Mouse (Mus musculus): ENCODE results near the gene Cpt1c. TPM values are rescaled to one million over a fixed set of nuclear protein-coding genes. Genes with fewer than 3 reads are reported as not detected.
"Not testable (repeated sequence)": the region's sequence is repeated elsewhere in the genome, so short reads cannot be mapped to it uniquely, and the experiment has no call there.

The Cpt1c gene
- total RNA-seq (2021) = 10 to 100 TPM; 93.4 to 95.5 TPM

DNA sequence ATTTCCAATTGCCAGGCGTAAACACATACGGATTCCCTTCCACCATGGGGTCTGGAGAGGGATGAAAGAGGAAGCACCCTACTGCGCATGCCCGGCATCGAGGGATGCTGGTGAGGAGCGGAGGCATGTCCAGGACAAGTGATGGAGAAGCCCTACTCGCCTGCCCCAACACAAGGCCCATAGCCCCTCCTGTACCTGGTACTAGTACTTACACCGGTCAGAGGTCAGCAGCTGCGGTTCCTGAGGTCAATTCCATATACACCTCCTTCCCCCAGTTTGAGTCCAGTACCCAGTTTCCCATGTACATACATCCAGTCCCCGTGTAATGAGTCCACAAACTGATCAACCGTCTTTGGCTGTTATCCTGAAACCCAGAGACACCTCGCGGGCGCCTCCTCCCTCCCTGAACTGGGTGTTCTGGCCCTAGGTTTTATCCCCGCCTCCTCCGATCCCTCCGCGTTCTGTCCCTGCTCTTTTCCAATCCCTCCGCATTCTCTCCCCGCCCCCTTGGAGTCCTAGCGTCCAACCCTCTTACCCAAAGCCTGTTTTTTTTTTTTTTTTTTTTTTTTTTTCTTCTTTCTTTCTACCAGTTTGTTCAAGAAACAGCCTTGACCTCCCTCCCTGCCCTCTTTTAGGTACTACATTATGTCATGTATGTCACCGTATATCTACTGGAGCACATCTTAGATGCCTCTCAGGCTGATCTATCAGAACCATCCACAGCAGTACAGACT, at the start of gene Cpt1c:
Gene Cpt1c (minus strand): TSS at position 469 of the 734 bp plus-strand sequence.
- peak; percentile 87 to 94 for DNase-seq (ENCODE audit: extremely low spot score in 1 of 2, low spot score in 2 of 2)
- intact Hi-C loops (cut with DNase I) = loop anchor here (5.0 kb wide), 1 partner anchor 42 kb away; no protein-coding TSS in a partner anchor

DNA sequence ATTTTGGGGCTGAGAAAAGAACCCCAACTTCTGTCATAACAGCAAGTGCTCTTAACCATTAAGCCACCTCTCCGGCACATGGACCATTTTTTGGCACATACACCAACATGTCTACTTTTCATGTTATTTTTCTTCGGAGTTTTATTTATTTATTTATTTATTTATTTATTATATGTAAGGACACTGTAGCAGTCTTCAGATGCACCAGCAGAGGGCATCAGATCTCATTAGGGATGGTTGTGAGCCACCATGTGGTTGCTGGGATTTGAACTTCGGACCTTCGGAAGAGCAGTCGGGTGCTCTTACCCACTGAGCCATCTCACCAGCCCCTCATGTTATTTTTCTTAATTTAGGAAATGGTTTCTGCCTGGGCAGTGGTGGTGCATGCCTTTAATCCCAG, 49.1 kb upstream of the Cpt1c start:
- intact Hi-C loops (cut with DNase I); DNase-seq (ENCODE audit: extremely low spot score in 1 of 2, low spot score in 2 of 2): not testable (repeated sequence)

DNA sequence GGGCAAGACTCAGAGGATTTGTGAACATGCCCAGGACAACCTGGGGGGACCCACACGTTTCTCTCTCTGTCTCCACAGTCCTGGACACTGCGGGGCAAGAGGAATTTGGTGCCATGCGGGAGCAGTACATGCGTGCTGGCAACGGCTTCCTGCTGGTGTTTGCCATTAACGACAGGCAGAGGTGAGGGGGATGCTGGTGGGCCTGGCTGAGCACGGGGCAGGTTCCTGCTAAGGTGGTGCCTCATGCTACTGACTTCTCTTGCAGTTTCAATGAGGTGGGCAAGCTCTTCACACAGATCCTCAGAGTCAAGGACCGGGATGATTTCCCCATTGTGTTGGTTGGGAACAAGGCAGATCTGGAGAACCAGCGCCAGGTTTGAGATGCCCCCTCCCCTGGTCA, 45.6 kb upstream of the Cpt1c start:
- no peak for DNase-seq (ENCODE audit: extremely low spot score in 1 of 2, low spot score in 2 of 2)
- intact Hi-C loops (cut with DNase I) = no loop called here

DNA sequence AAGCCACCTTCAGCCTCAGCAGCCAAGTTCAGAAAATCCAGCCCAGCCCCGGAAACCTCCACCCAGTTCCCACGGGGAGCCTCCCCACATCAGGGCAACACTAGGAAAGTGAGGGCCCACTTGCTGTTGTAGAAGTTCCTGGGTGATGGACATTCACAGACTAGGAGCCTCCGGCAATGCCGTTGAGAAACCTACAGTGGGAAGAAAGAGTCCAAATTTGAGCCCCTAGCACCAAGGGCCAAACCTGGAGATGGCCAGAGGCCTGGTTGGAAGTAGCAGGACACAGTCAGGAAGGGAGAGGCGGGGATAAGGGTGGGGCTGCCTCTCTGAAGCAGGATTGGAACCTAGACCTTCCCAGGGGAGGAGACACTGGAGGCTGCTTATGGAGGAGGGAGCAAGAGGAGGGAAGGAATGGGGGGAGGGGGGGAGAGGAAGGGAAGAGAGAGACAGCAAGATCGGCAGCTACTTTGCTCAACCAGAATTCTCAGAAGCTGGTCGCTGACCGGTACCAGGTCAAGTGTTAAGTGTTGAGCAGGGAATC, 44.5 kb upstream of the Cpt1c start:
- intact Hi-C loops (cut with DNase I) = loop anchor here (5.0 kb wide), 1 partner anchor 33 kb away; the partner anchor contains the start of gene Prr12

DNA sequence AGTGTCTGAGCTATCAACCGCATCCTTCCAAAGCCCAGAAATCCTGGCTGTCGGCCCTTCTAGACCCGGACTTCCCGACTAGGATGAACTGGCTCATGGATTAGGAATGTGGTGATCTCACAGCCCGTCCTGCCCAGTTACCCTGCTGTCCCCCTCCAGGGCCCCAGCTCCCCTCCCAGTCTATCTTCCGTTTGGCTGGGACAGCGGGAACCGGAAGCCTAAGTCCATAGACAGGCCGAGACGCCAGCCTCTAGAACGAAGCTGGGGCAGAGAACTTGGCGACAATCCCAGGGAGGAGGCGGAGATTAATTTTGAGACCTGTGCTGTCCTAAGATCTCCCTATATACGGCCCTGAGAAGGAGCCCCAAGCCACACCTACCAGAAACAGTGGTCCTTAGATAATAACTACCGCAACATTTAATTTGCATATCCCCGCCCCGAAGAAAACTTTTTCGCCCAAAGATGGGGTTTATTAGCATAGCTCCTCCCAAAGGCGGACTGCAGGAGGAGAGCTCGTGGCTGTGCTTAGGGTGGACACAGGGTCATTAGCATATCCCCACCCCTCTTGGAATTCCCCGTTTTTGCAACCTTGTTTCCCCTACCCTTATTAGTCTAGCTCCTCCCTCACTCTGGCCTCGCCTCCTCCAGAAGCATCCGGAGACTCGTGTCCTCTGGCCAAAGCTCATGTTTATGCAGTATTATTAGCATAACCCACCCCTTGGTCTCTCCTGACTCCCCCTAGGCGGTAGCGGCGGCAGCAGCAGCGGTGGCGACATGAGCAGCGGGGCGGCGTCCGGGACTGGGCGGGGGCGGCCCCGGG, 42.8 kb upstream of the Cpt1c start, which contains the start of gene Rras:
Gene Rras (plus strand): TSS at position 720 of the 820 bp plus-strand sequence.
- intact Hi-C loops (cut with DNase I) = loop anchor here (5.0 kb wide), 1 partner anchor 35 kb away; the partner anchor contains the start of gene Prr12
- DNase-seq (ENCODE audit: extremely low spot score in 1 of 2, low spot score in 2 of 2) = peak; percentile 88 to 94

More for the DNA sequence above, 44.5 kb upstream of the Cpt1c start:
- peak in 1 of 2 experiments; percentile 84 for DNase-seq (ENCODE audit: extremely low spot score in 1 of 2, low spot score in 2 of 2)

DNA sequence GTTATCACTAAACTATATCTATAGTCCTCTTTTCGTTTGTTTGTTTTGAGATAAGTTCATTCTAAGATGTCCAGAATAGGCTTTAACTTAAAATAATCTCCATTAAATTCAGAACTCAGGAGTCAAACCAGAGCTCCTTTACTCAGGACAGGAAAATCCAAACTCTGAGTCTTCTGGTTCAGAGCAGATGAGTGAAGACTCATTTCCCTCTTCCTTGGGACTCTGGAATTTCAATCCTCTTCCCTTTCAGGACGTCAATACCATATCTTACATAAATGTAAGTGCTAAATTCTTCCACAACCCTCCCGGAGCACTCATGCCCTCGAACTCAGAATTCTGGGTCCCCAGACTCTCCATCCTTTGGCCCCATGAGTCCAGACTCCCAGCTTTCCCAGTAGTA, 42.1 kb upstream of the Cpt1c start:
- intact Hi-C loops (cut with DNase I) = loop anchor here (5.0 kb wide), 1 partner anchor 36 kb away; the partner anchor contains the start of gene Prr12
- DNase-seq (ENCODE audit: extremely low spot score in 1 of 2, low spot score in 2 of 2) = no peak

DNA sequence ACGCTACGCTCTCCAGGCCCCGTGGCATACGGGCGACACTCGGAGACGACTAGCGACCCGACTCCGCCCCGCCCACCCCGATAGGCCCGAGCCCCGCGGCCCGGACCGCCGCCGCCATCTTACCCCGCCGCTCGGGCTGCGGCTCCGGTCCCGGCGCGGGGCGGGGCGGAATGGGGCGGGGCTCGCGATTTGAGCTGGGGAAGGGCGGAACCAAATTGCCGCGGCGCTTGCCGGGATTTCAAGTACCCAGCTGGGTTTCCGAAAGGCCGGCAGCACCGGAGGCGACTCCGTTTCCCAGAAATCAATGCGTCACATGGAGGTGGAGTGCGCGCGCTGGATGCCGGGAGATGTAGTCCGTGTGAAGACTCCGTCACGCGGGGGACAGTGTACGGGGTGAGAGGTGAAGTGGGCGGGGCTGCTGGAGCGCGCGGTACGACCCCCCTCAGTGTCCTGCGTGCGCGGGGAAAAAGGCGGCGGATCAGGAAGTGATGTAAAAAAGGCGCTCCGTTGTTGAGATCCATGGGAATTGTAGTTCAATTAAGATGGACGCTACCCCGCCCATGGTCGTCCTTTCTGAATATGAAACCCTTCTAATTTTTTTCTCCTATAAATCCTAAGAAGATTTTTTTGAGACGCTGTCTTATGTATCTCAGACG, 41.4 kb upstream of the Cpt1c start, which contains the start of gene Scaf1:
Gene Scaf1 (minus strand): TSS at position 407 of the 656 bp plus-strand sequence.
- DNase-seq (ENCODE audit: extremely low spot score in 1 of 2, low spot score in 2 of 2) = peak; percentile 100
- intact Hi-C loops (cut with DNase I) = loop anchor here (5.0 kb wide), 1 partner anchor 36 kb away; the partner anchor contains the start of gene Prr12

DNA sequence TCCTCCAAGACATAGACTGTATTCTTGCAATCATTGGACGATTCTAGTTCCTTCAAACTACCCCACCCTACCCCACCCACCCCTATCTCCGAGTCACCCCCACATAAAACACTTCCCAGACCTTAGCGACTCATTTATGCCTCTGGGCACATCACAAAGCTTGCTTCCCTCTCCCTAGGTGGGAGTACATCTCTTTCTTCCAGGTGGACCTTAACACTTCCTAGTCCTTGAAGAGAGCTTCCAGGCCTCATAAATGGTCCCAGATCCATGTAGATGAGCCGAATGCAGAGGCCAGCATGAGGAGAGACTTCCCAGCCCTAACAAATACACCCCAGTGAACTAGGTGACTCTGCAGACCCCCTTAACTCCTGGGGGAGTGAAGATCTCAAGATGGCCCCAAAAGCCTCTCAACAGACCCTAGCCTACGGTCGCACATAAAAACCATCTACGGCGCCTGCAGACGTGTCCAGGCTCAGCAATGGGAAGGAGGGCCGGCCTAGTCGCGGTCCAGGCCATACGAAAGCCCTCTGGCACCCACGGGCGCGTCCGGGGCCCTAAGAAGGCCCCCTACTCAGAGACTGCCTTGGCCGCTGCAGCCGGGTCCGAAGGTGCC, 40.8 kb upstream of the Cpt1c start:
- DNase-seq (ENCODE audit: extremely low spot score in 1 of 2, low spot score in 2 of 2) = no peak
- intact Hi-C loops (cut with DNase I) = loop anchor here (5.0 kb wide), 1 partner anchor 37 kb away; the partner anchor contains the start of gene Prr12

DNA sequence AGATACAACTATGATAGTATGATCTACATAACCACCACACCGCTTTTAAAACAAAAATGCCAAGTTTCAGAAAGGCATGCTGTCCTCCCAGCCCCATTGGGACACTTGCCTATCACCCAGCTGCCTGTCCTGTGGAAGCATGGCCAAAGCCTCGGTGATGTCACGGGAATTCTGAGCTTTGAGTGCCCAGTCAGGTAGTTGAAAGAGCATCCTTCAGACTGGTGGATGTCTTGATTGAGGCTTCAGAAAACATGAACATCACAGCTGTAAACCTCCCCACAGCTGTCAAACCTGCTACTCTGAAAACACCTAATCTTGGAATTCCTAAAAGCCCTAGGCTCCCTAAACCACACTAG, 39.4 kb upstream of the Cpt1c start:
- DNase-seq (ENCODE audit: extremely low spot score in 1 of 2, low spot score in 2 of 2) = no peak
- intact Hi-C loops (cut with DNase I) = no loop called here

DNA sequence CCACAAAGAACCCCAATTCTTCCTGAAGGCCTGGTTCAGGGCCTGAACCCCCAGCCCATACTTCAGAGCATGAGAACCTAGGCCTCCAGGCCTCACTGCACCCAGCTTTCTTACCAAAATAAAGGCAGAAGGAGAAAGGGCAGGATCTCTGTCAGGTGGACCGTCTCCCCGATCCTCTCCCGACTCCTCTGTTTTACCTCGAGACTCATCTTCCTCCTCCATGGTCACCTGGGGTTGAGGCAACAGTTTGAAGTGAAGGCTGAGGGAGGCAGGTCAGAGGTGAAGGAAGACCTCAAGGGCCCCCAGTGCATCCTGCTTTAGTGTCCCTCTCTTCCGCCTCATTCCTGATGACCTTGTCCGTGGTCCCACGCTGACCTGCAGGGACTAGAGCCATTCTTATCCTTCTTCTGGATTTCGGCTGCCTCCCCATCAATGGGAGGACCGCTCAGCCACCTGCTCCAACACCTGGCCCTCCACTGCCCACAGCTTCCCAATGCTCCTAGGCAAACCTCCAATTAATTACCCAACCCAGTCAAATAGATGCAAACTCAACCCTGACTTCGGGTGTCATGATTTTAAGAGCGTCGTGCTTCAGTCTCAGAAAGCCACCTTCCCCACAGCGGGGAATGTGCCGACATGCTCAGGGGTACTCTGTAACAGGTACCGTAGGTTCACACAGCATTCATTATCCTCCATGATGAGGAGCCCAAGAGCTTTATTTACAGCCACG, 38.9 kb upstream of the Cpt1c start:
- no peak for DNase-seq (ENCODE audit: extremely low spot score in 1 of 2, low spot score in 2 of 2)
- intact Hi-C loops (cut with DNase I) = no loop called here

DNA sequence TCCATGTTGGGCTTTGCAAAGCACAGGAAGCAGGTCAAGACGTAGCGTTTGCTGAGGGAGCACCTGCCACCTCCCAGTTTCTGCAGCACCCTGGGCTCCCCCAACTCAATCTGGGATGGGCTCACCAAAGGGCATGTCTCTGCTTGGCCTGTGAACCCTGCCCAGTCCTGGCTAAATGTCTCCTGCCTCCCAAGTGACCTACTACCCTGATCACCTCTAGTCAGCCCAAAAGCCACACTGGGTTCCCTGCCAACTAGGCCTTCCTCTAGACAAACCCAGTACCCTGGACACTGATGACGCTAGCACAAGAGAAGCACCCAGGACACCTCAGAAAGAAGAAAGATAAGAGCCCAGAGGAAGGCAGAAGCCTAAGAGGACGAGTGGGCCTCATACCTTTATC, 38.2 kb upstream of the Cpt1c start:
- intact Hi-C loops (cut with DNase I) = no loop called here
- DNase-seq (ENCODE audit: extremely low spot score in 1 of 2, low spot score in 2 of 2) = no peak

DNA sequence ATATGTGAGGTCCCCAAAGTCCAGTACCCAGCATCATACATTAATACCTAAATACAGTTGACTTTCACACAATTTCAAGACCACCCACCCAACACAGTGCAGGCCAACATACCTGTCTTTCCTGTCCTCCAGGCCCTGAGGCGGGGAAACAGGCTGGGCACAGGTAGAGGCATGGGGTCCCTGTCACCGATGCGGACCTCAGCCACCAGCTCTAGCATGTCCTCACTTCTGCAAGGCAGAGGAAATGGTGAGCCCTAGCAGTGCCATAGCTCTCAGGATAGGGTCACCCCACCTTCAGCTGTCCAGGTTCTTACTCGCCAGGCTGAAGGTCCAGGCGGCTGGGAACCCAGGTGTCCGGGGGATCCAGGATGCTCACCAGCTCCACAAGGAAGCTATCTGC, 37.4 kb upstream of the Cpt1c start:
- intact Hi-C loops (cut with DNase I) = no loop called here
- DNase-seq (ENCODE audit: extremely low spot score in 1 of 2, low spot score in 2 of 2) = no peak

DNA sequence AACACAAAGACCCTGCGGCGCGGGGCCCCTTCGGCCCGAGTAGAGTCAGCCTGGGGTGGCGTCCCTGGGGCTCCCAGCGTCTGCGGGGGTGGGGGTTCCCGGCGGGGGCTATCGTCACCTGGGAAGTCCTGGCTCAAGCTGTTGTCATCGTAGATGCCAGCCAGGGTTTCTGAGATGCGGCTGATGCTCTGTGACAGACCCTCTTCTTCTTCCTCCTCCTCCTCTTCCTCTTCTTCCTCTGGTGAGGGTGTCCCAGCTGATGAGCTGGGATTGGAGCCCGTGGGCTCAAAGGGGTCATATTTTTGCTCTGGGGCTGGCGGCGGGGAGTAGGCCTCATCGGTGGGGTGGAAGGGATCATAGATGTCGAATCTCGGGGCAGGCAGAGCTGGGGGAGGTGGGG, 33.8 kb upstream of the Cpt1c start:
- intact Hi-C loops (cut with DNase I) = no loop called here
- DNase-seq (ENCODE audit: extremely low spot score in 1 of 2, low spot score in 2 of 2) = no peak

DNA sequence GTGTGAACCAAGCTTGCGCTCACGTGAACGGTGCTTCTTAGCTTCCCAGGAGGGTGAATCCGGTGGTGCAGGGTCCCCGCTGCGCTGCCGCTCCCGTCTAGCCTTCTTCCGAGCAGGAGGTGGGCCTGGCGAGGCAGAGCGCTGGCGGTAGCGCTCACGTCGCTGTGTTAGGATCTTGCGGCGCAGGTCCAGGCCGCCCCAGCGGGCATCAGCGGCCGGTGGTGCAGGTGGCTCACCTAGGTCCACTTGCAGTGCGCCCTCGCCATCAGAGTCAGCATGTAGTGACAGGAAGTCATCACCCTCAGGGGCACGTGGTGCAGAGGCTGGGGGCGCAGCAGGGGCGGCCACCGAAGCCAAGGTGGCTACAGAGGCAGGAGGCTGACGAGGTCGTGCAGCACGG, 33.2 kb upstream of the Cpt1c start:
- no peak for DNase-seq (ENCODE audit: extremely low spot score in 1 of 2, low spot score in 2 of 2)
- intact Hi-C loops (cut with DNase I) = no loop called here

DNA sequence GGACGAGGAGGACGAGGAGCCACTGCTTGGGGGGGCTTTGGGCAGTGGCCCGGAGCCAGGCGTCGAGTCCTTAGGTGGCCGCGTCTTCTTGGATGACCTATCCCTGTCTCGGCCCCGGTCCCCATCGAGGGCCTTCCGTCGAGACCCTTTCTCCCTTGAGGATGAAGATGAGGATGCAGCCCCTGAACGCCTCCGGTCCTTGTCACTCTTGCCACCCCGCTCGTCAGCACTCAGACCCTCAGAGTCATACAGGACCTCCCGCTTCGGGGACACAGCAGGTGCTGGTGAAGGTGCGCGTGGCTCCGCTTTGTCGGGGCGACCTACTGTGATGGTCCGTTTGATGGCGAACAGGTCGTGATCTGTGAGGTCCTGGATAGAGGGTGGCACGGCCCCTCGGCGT, 32.5 kb upstream of the Cpt1c start:
- intact Hi-C loops (cut with DNase I) = no loop called here
- peak in 1 of 2 experiments; percentile 31 for DNase-seq (ENCODE audit: extremely low spot score in 1 of 2, low spot score in 2 of 2)

DNA sequence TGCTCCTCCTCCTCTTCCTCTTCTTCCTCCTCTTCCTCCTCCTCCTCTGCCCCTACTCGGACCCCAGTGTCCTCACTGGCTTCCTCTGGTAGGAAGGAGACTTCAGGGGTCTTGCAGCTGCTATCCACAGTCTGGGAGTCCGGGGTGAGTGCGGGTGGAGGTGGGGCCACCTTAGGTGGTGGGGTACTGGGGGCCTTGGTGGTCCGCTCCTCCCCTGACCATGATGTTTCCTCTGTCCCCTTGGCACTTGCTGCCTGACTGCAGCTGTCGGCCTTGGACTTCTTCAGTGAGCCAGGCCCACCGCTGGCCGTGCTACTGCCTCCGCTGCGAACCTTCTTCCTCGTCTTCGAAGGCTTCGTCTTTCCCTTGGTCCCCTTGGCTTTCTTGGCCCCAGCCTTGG, 31.9 kb upstream of the Cpt1c start:
- intact Hi-C loops (cut with DNase I) = no loop called here
- peak in 1 of 2 experiments; percentile 27 for DNase-seq (ENCODE audit: extremely low spot score in 1 of 2, low spot score in 2 of 2)

DNA sequence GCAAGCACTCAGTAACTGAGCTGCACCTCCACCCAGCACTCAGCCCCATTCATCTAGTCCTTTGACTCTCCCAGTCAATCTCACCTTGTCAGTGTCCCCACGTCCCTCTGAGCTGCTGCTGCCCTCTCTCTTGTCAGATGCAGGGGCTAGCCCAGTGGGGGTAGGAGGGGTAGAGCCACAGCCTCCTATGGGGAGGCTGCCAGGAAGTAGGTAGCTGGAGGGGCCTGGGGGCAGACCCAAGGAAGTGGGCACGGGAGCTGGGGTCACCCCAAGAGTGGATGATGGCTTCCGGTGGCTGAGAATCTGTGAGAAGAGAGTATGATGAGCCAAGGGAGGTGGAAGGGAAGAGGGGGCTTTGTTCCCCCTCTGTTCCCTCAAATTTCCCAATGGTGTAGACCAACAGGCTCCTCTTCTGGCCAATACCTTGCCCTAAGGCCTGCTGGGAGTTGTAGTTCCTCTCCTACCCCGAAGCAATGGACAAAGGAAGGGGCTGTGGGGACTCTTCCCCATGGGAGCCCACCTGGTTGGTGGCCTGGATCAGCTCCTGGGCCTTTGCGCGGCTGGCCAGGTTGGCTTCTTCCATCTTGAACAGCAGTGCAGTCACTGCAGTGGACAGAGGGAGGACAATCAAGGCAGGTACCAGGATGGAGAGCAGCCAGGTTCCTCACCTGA, 30.8 kb upstream of the Cpt1c start:
- intact Hi-C loops (cut with DNase I) = no loop called here
- DNase-seq (ENCODE audit: extremely low spot score in 1 of 2, low spot score in 2 of 2) = no peak

Measured in left cerebral cortex, postnatal 10 days (tissue).